Mouse (Mus musculus) liver, embryonic 16.5 days (tissue): Measurements from ENCODE around the gene Rassf5. TPM values are rescaled to one million over a fixed set of nuclear protein-coding genes. Genes with fewer than 3 reads are reported as not detected.

Experiments
- ATAC-seq: fragments of 200-750 bp; cut with Nextera tagmentation; 2 replicates; pipeline ENCODE4 v1.8.0; 2017; ENCODE audit warnings: low read depth, mild to moderate bottlenecking, moderate number of reproducible peaks, moderate library complexity
- H3K27ac ChIP-seq: fragments of 300-500 bp; sonication (generic); 2 replicates; pipeline ENCODE4 v1.5.1; 2014; ENCODE audit warnings: mild to moderate bottlenecking, low read length
- H3K27me3 ChIP-seq: fragments of 300-500 bp; sonication (generic); 2 replicates; pipeline ENCODE4 v1.6.1; 2014; ENCODE audit warnings: low read depth, low read length, mixed read lengths; ENCODE audit not compliant: control insufficient read depth, insufficient read depth
- H3K36me3 ChIP-seq: fragments of 300-500 bp; sonication (generic); 2 replicates; pipeline ENCODE4 v1.6.1; 2014; ENCODE audit warnings: mild to moderate bottlenecking; ENCODE audit not compliant: control insufficient read depth, insufficient read depth
- H3K4me1 ChIP-seq: fragments of 300-500 bp; sonication (generic); 2 replicates; pipeline ENCODE4 v1.6.1; 2014; ENCODE audit warnings: low read depth, low read length, mixed read lengths; ENCODE audit not compliant: control insufficient read depth
- H3K4me2 ChIP-seq: fragments of 300-500 bp; sonication (generic); 2 replicates; pipeline ENCODE4 v1.6.1; 2014; ENCODE audit warnings: low read depth, low read length, mixed read lengths
- H3K4me3 ChIP-seq: fragments of 300-500 bp; sonication (generic); 2 replicates; pipeline ENCODE4 v1.5.1; 2014; ENCODE audit warnings: low read depth, mild to moderate bottlenecking, low read length
- H3K9ac ChIP-seq: fragments of 300-500 bp; sonication (generic); 2 replicates; pipeline ENCODE4 v1.6.1; 2014; ENCODE audit warnings: low read depth, low read length
- H3K9me3 ChIP-seq: fragments of 300-500 bp; sonication (generic); replicated peaks from 2 replicates; pipeline ENCODE4 v1.6.1; 2016; ENCODE audit warnings: low read length; ENCODE audit not compliant: control insufficient read depth
- WGBS: fragments of 180-500 bp; shearing (Covaris S2); extraction: QIAGEN DNeasy Blood & Tissue Kit; methylation state at CpG from one replicate; pipeline ENCODE4 v1.1.7; 2014; ENCODE audit not compliant: insufficient replicate concordance; 5-methylcytosine and 5-hydroxymethylcytosine counted together
- polyA plus RNA-seq: library from polyadenylated mRNA; unstranded; fragments of >200 nt; fragmentation: Nextera tagmentation; extraction: Ambion mirVana; gene quantifications from 2 replicates; pipeline ENCODE4 v1.2.1, GENCODE M21; 2015

The Rassf5 gene
- polyA plus RNA-seq, 1 experiment from 2014 or later: 6.8 TPM

DNA sequence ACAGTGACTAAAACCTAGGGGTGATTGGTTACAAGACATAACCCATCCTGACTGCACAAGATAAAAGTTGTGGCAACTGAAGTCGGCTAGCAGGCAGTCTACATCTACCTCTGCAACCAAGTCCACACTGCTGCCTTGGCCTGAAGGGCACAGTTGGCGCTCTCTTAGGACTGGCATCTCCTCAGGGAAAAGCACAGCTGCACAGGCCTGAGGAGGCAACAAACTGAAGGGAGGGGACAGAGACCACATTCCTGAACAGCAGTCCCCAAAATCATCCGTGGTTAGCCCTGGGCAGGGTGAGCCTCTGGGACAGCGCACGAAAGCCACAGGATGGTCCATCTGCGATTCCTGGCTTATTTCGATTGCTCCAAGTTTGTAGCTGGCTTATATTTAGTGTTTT, 49.4 kb downstream of the Rassf5 start:
- Histone ChIP-seq H3K36me3 (no peaks in the 10 kb centered on the region), H3K27me3 (no peaks in the 10 kb centered on the region), H3K4me1 (no peaks in the 10 kb centered on the region; the same call in 1 of the 2 replicates), H3K9ac (no peak overlapping the region), H3K4me2 (no peak overlapping the region), H3K4me3 (no peak overlapping the region), H3K9me3 (no peaks in the 10 kb centered on the region), H3K27ac (no peak overlapping the region)
- ATAC-seq: no peak
- 62% methylated on average over 7 of the region's 7 CpGs for WGBS

DNA sequence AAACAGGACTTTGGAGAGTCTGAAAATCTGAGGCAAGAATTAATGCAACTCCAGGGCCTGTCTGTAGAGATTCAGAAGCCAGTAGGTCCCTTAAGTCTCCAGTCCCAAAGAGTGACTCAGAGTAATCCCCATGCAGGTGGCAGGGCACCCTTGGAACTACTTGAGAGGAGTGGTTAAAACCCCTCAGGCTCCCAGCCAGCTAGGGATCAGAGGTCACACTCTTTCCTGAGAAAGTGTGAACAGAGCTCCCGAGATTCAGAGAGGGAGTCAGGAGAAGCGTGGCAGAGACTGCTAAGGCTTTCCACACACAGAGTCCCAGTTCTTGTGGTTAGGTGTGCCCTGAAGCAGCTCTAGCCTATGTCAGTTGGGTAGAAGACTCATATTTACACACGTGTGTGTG, 51.3 kb downstream of the Rassf5 start:
- WGBS: 55% methylated on average over 3 of the region's 3 CpGs
- no peaks in the 10 kb centered on the region for H3K27me3 ChIP-seq

DNA sequence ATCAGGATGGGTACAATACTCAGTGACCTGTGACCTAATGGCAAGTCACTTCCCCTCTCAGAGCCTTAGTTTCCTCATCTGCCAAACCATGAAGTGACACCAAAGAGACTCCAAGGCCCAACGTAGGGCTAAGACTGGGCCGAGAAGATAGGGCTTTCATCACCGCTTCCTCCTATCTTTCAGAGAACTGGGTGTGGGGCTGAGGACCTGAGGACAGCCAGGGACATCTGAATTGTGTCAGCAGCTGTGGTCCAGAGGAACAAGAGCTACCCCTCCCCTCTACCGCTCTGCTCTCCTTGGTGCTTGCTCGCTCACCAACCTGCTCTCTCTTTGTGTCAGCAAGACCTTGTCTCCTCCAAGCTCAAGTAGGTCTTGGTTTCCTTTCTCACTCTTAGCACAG, 56.4 kb downstream of the Rassf5 start:
- ATAC-seq: peak; percentile 53; the same call in 1 of the 2 replicates
- WGBS: 36% methylated on average over 5 of the region's 5 CpGs
- H3K36me3 ChIP-seq: no peaks in the 10 kb centered on the region
- no peaks in the 10 kb centered on the region for H3K27me3 ChIP-seq
- H3K27ac ChIP-seq: peak overlapping the region; percentile 45; the same call in 1 of the 2 replicates
- no peak overlapping the region for H3K9ac ChIP-seq
- no peak overlapping the region for H3K4me3 ChIP-seq
- no peaks in the 10 kb centered on the region; the same call in 1 of the 2 replicates for H3K4me1 ChIP-seq
- no peak overlapping the region for H3K4me2 ChIP-seq
- no peaks in the 10 kb centered on the region for H3K9me3 ChIP-seq

More for the DNA sequence above, 51.3 kb downstream of the Rassf5 start:
- no peaks in the 10 kb centered on the region; the same call in 1 of the 2 replicates for H3K4me1 ChIP-seq
- H3K36me3 ChIP-seq: no peaks in the 10 kb centered on the region
- H3K27ac ChIP-seq: no peak overlapping the region
- no peak overlapping the region for H3K4me2 ChIP-seq
- ATAC-seq: no peak
- no peak overlapping the region for H3K9ac ChIP-seq
- no peak overlapping the region for H3K4me3 ChIP-seq
- no peaks in the 10 kb centered on the region for H3K9me3 ChIP-seq

DNA sequence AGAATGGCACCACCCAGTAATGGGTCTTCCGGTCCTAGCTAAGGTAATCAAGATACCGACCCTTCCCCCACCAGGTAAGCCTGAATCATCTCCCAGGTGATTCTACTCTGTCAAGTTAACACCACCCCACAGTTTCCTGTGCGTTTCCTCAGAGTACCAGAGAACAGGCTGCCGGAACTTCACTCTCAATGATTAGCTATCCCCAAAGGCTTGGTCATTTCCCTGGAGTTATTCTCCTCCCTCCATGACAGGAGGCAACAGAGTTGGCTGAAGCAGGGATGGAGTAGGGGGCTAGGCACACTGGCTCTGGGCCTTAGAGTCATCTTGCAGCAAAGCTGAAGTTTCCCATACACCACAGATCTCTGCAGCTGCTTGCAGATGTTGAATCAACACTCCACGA, 57.2 kb downstream of the Rassf5 start:
- H3K9me3 ChIP-seq: no peaks in the 10 kb centered on the region
- no peak overlapping the region for H3K9ac ChIP-seq
- H3K27me3 ChIP-seq: no peaks in the 10 kb centered on the region
- no peaks in the 10 kb centered on the region; the same call in 1 of the 2 replicates for H3K4me1 ChIP-seq
- H3K36me3 ChIP-seq: no peaks in the 10 kb centered on the region
- ATAC-seq: no peak
- H3K4me3 ChIP-seq: no peak overlapping the region
- WGBS: 67% methylated on average over 5 of the region's 5 CpGs
- 0 out of 2 replicates have a peak overlapping the region, but pooled peaks have one; percentile 34 for H3K27ac ChIP-seq
- H3K4me2 ChIP-seq: no peak overlapping the region

DNA sequence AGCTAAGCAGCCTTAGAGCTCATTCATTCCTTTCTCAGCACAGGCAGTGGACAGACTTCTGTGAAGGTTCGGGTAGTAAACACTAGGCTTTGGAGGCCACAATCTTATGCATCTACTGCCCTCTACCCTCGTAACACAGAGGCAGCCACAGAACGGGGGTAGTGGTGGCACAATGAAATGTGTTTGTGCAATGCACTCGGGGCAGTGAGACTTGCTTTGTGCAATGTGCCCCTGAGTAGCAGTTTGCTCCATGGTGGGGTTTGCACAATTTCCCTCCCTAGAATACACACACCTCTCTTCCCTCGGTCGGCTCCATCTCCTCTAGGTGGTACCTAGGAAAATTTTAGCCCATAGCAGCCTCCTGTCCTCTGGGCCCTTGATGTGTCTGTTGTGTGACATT, 58.1 kb downstream of the Rassf5 start:
- no peaks in the 10 kb centered on the region for H3K9me3 ChIP-seq
- no peak overlapping the region; the same call in 1 of the 2 replicates for H3K27ac ChIP-seq
- H3K4me1 ChIP-seq: no peaks in the 10 kb centered on the region; the same call in 1 of the 2 replicates
- H3K36me3 ChIP-seq: no peaks in the 10 kb centered on the region
- H3K4me2 ChIP-seq: no peak overlapping the region
- no peak overlapping the region for H3K9ac ChIP-seq
- ATAC-seq: no peak
- WGBS: 48% methylated on average over 6 of the region's 6 CpGs
- H3K27me3 ChIP-seq: no peaks in the 10 kb centered on the region
- no peak overlapping the region for H3K4me3 ChIP-seq

DNA sequence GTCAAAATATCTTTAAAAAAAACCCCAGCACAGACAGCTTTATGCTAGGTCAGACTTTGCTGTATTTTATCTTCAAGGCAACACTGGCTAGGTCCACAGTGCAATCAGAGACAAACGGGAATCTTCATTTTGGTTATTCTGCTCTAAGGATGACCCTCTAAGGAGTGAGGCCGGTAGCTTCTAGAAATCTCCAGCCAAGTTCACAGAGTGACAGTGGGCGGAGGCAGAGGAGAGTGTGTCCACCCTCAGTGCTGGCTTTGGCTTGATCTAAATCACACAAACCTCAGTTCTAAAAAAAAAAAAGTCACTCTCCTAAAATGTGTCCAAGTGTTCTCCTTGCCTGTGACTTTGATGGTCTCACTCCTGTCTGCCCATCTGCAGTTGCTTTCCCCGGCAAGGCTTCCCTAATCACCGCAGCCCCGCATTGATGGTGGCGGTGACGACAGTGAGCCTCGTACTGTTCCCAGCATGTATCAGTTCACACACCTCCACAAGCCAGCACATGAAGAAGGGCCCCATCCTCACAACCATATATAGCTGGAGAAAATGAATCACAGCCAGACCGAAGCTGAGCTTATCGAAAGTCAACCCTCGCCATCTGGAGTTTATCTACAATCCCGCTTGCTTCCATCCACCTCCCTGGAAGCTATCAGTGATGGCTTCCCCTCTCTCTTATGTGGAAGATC, 59.1 kb downstream of the Rassf5 start:
- 58% methylated on average over 13 of the region's 13 CpGs for WGBS
- H3K9ac ChIP-seq: no peak overlapping the region
- no peak for ATAC-seq
- H3K27me3 ChIP-seq: no peaks in the 10 kb centered on the region
- H3K4me1 ChIP-seq: no peaks in the 10 kb centered on the region; the same call in 1 of the 2 replicates
- H3K27ac ChIP-seq: no peak overlapping the region
- no peak overlapping the region for H3K4me2 ChIP-seq
- H3K9me3 ChIP-seq: no peaks in the 10 kb centered on the region
- no peak overlapping the region for H3K4me3 ChIP-seq
- H3K36me3 ChIP-seq: no peaks in the 10 kb centered on the region

DNA sequence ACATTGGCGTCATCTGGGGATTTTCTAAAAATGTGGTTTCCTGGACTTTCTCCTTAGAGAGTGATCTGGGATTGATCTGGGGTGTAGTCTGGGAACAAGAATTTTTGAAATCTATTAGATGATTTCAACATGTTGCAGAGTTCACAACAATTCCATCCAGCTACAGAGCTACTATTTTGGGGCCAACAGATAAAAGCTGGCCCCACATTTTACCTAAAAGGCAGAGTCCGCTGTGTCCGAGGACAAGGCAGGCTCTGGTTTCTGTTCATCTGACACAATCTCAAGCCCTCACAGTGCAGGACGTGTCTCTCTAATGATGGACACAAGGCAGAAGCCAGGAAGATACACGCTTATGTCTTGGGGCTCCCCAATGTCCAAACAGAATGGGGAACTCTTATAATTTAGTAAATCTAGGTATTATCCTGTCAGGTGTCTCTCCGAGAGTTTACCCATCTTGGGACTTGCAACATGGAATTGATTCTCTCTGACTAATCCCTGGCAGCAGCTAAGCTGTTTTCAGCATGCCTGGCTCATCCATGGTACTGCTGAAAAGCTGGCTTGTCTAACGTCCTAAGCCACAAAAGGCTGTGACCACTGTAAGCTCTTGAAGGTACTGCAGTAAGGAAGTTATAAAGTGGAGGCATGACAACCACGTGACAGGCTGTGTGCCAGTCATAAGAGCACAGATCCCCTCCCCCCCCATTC, 60.0 kb downstream of the Rassf5 start:
- Histone ChIP-seq H3K9me3 (no peaks in the 10 kb centered on the region), H3K36me3 (no peaks in the 10 kb centered on the region), H3K4me1 (no peaks in the 10 kb centered on the region; the same call in 1 of the 2 replicates), H3K9ac (no peak overlapping the region), H3K4me3 (no peak overlapping the region), H3K4me2 (no peak overlapping the region), H3K27me3 (no peaks in the 10 kb centered on the region), H3K27ac (no peak overlapping the region)
- ATAC-seq: no peak
- WGBS: 50% methylated on average over 8 of the region's 8 CpGs

DNA sequence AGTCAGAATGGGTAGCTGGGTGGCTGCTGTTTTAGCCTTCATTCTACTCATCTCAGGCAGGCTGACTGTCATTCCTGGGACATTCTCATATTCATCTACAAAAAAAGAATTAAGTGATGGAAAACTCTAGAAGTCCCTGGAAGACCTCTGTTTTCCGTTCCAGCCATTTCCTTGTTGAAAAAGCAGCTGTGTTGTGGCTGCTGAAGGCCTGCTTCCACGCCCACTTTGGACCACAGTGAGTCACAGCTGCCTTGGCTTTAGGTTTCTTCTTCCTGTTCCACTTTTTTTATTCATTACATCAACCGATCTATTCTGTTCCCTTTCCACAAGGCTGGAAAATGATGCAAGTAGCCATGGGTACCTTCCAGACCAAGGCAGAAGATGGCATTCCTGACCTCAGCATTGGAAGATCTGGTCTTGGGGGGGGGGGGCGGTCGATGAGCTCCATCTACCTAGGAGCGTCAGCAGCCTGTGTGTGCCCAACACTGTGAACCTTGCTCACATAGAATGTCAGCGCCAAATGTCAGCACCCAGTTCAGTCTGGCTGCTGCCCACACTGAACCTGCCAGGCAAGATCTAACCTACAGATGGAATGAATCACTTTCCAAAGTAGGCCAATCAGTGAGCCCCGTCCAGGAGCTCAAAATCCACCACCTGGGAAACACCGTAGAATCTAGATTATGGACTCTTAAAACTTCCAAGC, 60.7 kb downstream of the Rassf5 start:
- Histone ChIP-seq H3K27ac (no peak overlapping the region), H3K36me3 (0 out of 2 replicates have a peak, but pooled peaks cover 3% of the 10 kb centered on the region), H3K4me1 (no peaks in the 10 kb centered on the region; the same call in 1 of the 2 replicates), H3K4me3 (no peak overlapping the region), H3K9ac (no peak overlapping the region), H3K4me2 (no peak overlapping the region), H3K27me3 (no peaks in the 10 kb centered on the region), H3K9me3 (no peaks in the 10 kb centered on the region)
- ATAC-seq: no peak
- 48% methylated on average over 9 of the region's 9 CpGs for WGBS
